Mouse (Mus musculus) embryonic facial prominence, embryonic 10.5 days (tissue): Measurements from ENCODE around the gene Pfkp. TPM values are rescaled to one million over a fixed set of nuclear protein-coding genes. Genes with fewer than 3 reads are reported as not detected.

Experiments
- polyA plus RNA-seq: library from polyadenylated mRNA; unstranded; fragments of >200 nt; fragmentation: Nextera tagmentation; extraction: Ambion mirVana; gene quantifications from 2 replicates; pipeline ENCODE4 v1.2.1, GENCODE M21; 2016

Pfkp gene
- polyA plus RNA-seq, 1 experiment from 2014 or later: 12.5 TPM

Other genes starting within 250 kb of the Pfkp start
- gene Pitrm1, start 100.6 kb downstream of the Pfkp start, polyA plus RNA-seq: 129 and 131 TPM in 2 replicates